Comparison of ENCODE assay signal across 10 mouse cellular contexts in the genomic region with DNA sequence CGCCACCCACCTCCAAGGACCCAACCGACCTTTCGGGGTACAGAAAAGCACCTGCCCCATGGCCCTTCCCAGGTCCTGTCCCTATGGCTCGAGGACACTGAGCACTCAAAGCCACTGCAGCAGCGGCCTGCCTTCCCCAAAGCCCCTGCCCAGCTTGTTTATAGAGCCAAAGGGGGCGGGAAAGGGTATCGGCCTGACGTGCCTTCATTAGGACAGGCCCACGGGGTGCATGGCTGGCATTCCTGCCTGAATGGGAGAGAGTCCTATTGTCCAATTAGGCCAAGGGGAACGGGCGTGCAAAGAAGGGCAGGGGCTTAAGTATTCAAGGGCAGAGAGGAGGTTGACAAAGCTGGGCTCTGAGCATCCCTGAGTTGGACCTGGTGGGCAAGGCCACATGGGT. TPM values are rescaled to one million over a fixed set of nuclear protein-coding genes. Genes with fewer than 3 reads are reported as not detected.
DNase-seq lines count a peak whose midpoint lies in the region; ATAC-seq and TF ChIP-seq lines count a peak whose summit lies in the region.
"Had no signal": no experiment of that assay in that cellular context is flagged by ENCODE, and none has a peak within 500 bp of the region (broad histone marks: within the 10 kb centered on the region; RNA-seq: fewer than 3 reads in every experiment).

No protein-coding gene starts in this region.

- no peak for DNase-seq in heart, postnatal 14 days
- peak; percentile 61 for DNase-seq in Muller cell, postnatal 12 days (ENCODE audit: inconsistent ontology term)
- no peak for DNase-seq in limb, embryonic 14.5 days (ENCODE audit: low spot score)
- DNase-seq in urinary bladder, postnatal 14 days (ENCODE audit: low spot score): no peak
- no peak for DNase-seq in kidney, adult 8-10 months
- no peak for DNase-seq in left cerebral cortex, postnatal 10 days (ENCODE audit: extremely low spot score in 1 of 2, low spot score in 2 of 2)
- DNase-seq: cerebellum, postnatal 36 days had no signal

- no peaks in the 10 kb centered on the region for H3K9me3 ChIP-seq in heart, embryonic 11.5 days (replicated peaks; ENCODE audit: control insufficient read depth, low read length)
- H3K9me3 ChIP-seq in forebrain, embryonic 16.5 days (ENCODE audit: control insufficient read depth, low read length): no peaks in the 10 kb centered on the region
- no peaks in the 10 kb centered on the region for H3K9me3 ChIP-seq in limb, embryonic 14.5 days (ENCODE audit: control insufficient read depth, low read length)

- no peak overlapping the region for H3K9ac ChIP-seq in heart, embryonic 11.5 days (ENCODE audit: low read depth, low read length)
- no peak overlapping the region; the same call in 1 of the 2 replicates for H3K9ac ChIP-seq in forebrain, embryonic 16.5 days (replicated peaks; ENCODE audit: low read depth, low read length)
- H3K9ac ChIP-seq in limb, embryonic 14.5 days (ENCODE audit: low read depth, low read length, severe bottlenecking): no peak overlapping the region

- ATAC-seq in heart, embryonic 11.5 days (replicated peaks; ENCODE audit: insufficient number of reproducible peaks, low FRiP score, low TSS enrichment): no peak
- peak; percentile 11; the same call in 1 of the 2 replicates for ATAC-seq in forebrain, embryonic 16.5 days
- no peak for ATAC-seq in limb, embryonic 14.5 days (ENCODE audit: low FRiP score, low read depth)

- no peak overlapping the region for H3K4me2 ChIP-seq in heart, embryonic 11.5 days
- no peak overlapping the region for H3K4me2 ChIP-seq in forebrain, embryonic 16.5 days (ENCODE audit: low read length)
- H3K4me2 ChIP-seq in limb, embryonic 14.5 days (replicated peaks; ENCODE audit: low read depth, low read length, severe bottlenecking): no peak overlapping the region; the same call in 1 of the 2 replicates

- H3K36me3 ChIP-seq in heart, embryonic 11.5 days (ENCODE audit: control insufficient read depth, insufficient read depth, low read length): peaks cover 25% of the 10 kb centered on the region
- H3K36me3 ChIP-seq in forebrain, embryonic 16.5 days (ENCODE audit: control insufficient read depth, insufficient read depth): peaks cover 5% of the 10 kb centered on the region; the same call in 1 of the 2 replicates
- H3K36me3 ChIP-seq in limb, embryonic 14.5 days (ENCODE audit: control insufficient read depth, insufficient read depth, low read length): peaks cover 67% of the 10 kb centered on the region

- intact Hi-C loops in heart, postnatal 14 days (cut with DNase I): no loop called here
- intact Hi-C loops in left cerebral cortex, postnatal 10 days (cut with DNase I): no loop called here

- H3K27me3 ChIP-seq in heart, embryonic 11.5 days (ENCODE audit: control insufficient read depth, insufficient read depth, low read length): no peaks in the 10 kb centered on the region
- no peaks in the 10 kb centered on the region for H3K27me3 ChIP-seq in forebrain, embryonic 16.5 days (replicated peaks; ENCODE audit: control insufficient read depth, insufficient read depth, low read length)
- no peaks in the 10 kb centered on the region for H3K27me3 ChIP-seq in limb, embryonic 14.5 days (ENCODE audit: control insufficient read depth, insufficient read depth, low read length)

- no peak overlapping the region for H3K4me3 ChIP-seq in heart, embryonic 11.5 days (ENCODE audit: low read depth, low read length)
- no peak overlapping the region for H3K4me3 ChIP-seq in forebrain, embryonic 16.5 days (replicated peaks; ENCODE audit: low read length)
- no peak overlapping the region for H3K4me3 ChIP-seq in limb, embryonic 14.5 days (replicated peaks; ENCODE audit: low read length)

- H3K4me1 ChIP-seq in heart, embryonic 11.5 days (ENCODE audit: control insufficient read depth, insufficient read depth, low read length): peaks cover 52% of the 10 kb centered on the region
- H3K4me1 ChIP-seq in forebrain, embryonic 16.5 days (replicated peaks; ENCODE audit: control insufficient read depth, insufficient read depth, low read length): peaks cover 41% of the 10 kb centered on the region
- peaks cover 46% of the 10 kb centered on the region for H3K4me1 ChIP-seq in limb, embryonic 14.5 days (ENCODE audit: control insufficient read depth, insufficient read depth, low read length)

- no peak for TF ChIP-seq POLR2A in limb, embryonic 14.5 days (IDR thresholded peaks at IDR 0.05; ENCODE audit: borderline replicate concordance, extremely low read depth, insufficient read depth, insufficient read length)

- peak overlapping the region; percentile 82; the same call in 1 of the 2 replicates for H3K27ac ChIP-seq in heart, embryonic 11.5 days (ENCODE audit: low read depth, low read length)
- peak overlapping the region; percentile 15; the same call in 1 of the 2 replicates for H3K27ac ChIP-seq in forebrain, embryonic 16.5 days (ENCODE audit: low read length)
- peak overlapping the region; percentile 38; the same call in 1 of the 2 replicates for H3K27ac ChIP-seq in limb, embryonic 14.5 days (replicated peaks; ENCODE audit: low read depth, low read length)

- WGBS in heart, embryonic 11.5 days (ENCODE audit: insufficient replicate concordance): 80% methylated on average over 11 of the region's 11 CpGs
- WGBS in forebrain, embryonic 16.5 days: 33% methylated on average over 11 of the region's 11 CpGs
- WGBS in limb, embryonic 14.5 days: 70% methylated on average over 11 of the region's 11 CpGs

RNA-seq across cellular contexts. Expression of gene Caskin2, which starts 5.5 kb away (rescaled TPM):
- 17.4 and 18.1 TPM in 2 replicates for polyA plus RNA-seq in heart, embryonic 11.5 days (2014; fragmentation: Nextera tagmentation; extraction: Ambion mirVana)
- 10 to 100 TPM; 54.0 to 54.9 TPM for total RNA-seq in heart, postnatal 14 days (2021)
- polyA plus RNA-seq in forebrain, embryonic 16.5 days (2015; fragmentation: Nextera tagmentation; extraction: Ambion mirVana): 9.1 and 11.2 TPM in 2 replicates
- 34.6 and 44.7 TPM in 2 replicates for polyA plus RNA-seq in limb, embryonic 14.5 days (2012; rRNA removed)
- polyA plus RNA-seq in limb, embryonic 14.5 days (2014; fragmentation: Nextera tagmentation; extraction: Ambion mirVana): 17.3 and 21.2 TPM in 2 replicates
- total RNA-seq in left cerebral cortex, postnatal 10 days (2021): 10 to 100 TPM; 15.7 to 17.7 TPM

RNA-seq across cellular contexts. Expression of gene Tsen54, which starts 6.6 kb away (rescaled TPM):
- 20.8 TPM in 2 replicates for polyA plus RNA-seq in heart, embryonic 11.5 days (2014; fragmentation: Nextera tagmentation; extraction: Ambion mirVana)
- 10 to 100 TPM in 1 of 2 experiments, 1 to 10 TPM in 1; 8.7 to 12.1 TPM for total RNA-seq in heart, postnatal 14 days (2021)
- 25.8 and 28.3 TPM in 2 replicates for polyA plus RNA-seq in forebrain, embryonic 16.5 days (2015; fragmentation: Nextera tagmentation; extraction: Ambion mirVana)
- polyA plus RNA-seq in limb, embryonic 14.5 days (2012; rRNA removed): 32.6 and 40.0 TPM in 2 replicates
- 28.1 and 30.2 TPM in 2 replicates for polyA plus RNA-seq in limb, embryonic 14.5 days (2014; fragmentation: Nextera tagmentation; extraction: Ambion mirVana)
- 10 to 100 TPM; 13.9 to 14.2 TPM for total RNA-seq in left cerebral cortex, postnatal 10 days (2021)

RNA-seq across cellular contexts. Expression of gene Llgl2, which starts 15.9 kb away (rescaled TPM):
- polyA plus RNA-seq in heart, embryonic 11.5 days (2014; fragmentation: Nextera tagmentation; extraction: Ambion mirVana): 21.5 and 22.4 TPM in 2 replicates
- total RNA-seq in heart, postnatal 14 days (2021): 10 to 100 TPM; 15.0 to 18.2 TPM
- 1.3 and 2.0 TPM in 2 replicates for polyA plus RNA-seq in forebrain, embryonic 16.5 days (2015; fragmentation: Nextera tagmentation; extraction: Ambion mirVana)
- polyA plus RNA-seq in limb, embryonic 14.5 days (2012; rRNA removed): 11.2 and 12.6 TPM in 2 replicates
- 12.3 and 13.3 TPM in 2 replicates for polyA plus RNA-seq in limb, embryonic 14.5 days (2014; fragmentation: Nextera tagmentation; extraction: Ambion mirVana)
- total RNA-seq in left cerebral cortex, postnatal 10 days (2021): 1 to 10 TPM in 1 of 2 experiments, under 1 TPM in 1; 0.63 to 1.6 TPM

RNA-seq across cellular contexts. Expression of gene Tmem94, which starts 42.7 kb away (rescaled TPM):
- 22.9 and 25.1 TPM in 2 replicates for polyA plus RNA-seq in heart, embryonic 11.5 days (2014; fragmentation: Nextera tagmentation; extraction: Ambion mirVana)
- 100 to 1,000 TPM; 103 to 111 TPM for total RNA-seq in heart, postnatal 14 days (2021)
- 29.1 and 29.8 TPM in 2 replicates for polyA plus RNA-seq in forebrain, embryonic 16.5 days (2015; fragmentation: Nextera tagmentation; extraction: Ambion mirVana)
- 46.8 and 68.8 TPM in 2 replicates for polyA plus RNA-seq in limb, embryonic 14.5 days (2012; rRNA removed)
- 17.9 and 18.8 TPM in 2 replicates for polyA plus RNA-seq in limb, embryonic 14.5 days (2014; fragmentation: Nextera tagmentation; extraction: Ambion mirVana)
- total RNA-seq in left cerebral cortex, postnatal 10 days (2021): 10 to 100 TPM; 37.7 to 40.0 TPM

RNA-seq across cellular contexts. Expression of gene Myo15b, which starts 50.2 kb away (rescaled TPM):
- 0.06 and 0.39 TPM in 2 replicates for polyA plus RNA-seq in heart, embryonic 11.5 days (2014; fragmentation: Nextera tagmentation; extraction: Ambion mirVana)
- total RNA-seq in heart, postnatal 14 days (2021): under 1 TPM; 0.07 to 0.14 TPM
- 0.18 TPM in 1 of 2 replicates, not detected in the other for polyA plus RNA-seq in forebrain, embryonic 16.5 days (2015; fragmentation: Nextera tagmentation; extraction: Ambion mirVana)
- polyA plus RNA-seq in limb, embryonic 14.5 days (2012; rRNA removed): 0.55 and 1.3 TPM in 2 replicates
- polyA plus RNA-seq in limb, embryonic 14.5 days (2014; fragmentation: Nextera tagmentation; extraction: Ambion mirVana): 0.54 and 0.56 TPM in 2 replicates
- under 1 TPM; 0.17 to 0.93 TPM for total RNA-seq in left cerebral cortex, postnatal 10 days (2021)
- polyA plus RNA-seq: C2C12 had no signal

Comparison
In these comparisons a context has a peak if more than half of its experiments do, and no peak if none do; other contexts are left out.
1. H3K27ac ChIP-seq: peak in every context shown above with its lines; median percentile 82 in heart, embryonic 11.5 days; 38 in limb, embryonic 14.5 days; 15 in forebrain, embryonic 16.5 days.